Mouse (Mus musculus) mesoderm, embryonic 11.5 days (tissue): Measurements from ENCODE around the gene Mrgpra2b.
"Not testable (repeated sequence)": the region's sequence is repeated elsewhere in the genome, so short reads cannot be mapped to it uniquely, and the experiment has no call there.

Experiments
- DNase-seq: peaks from one replicate; pipeline ENCODE4 v3.0.0-alpha.2; 2012; ENCODE audit warnings: low read depth, low spot score

Gene Mrgpra2b

DNA sequence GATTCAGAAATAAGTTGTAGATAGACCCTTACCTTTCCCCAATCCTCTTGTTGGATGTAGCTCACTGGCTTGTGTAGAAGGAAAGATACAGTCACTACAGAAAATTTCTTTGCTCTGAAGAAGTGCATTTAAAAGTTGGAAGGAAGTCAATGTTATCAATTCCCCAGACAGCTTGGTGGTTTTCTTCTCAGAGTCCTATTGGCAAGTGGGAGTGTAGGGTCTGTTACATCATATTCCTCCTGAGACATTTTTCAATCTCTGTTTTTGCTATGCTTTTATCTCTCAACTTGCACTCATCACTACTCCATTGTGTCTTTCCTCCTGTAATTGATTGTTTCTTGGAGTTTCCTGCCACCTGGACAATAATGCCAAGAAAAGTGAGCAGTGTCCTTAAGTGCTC is at the start of gene Mrgpra2b:
TSS of gene Mrgpra2b (minus strand) at position 101 of the 400 bp plus-strand sequence.
- DNase-seq, result no peak

DNA sequence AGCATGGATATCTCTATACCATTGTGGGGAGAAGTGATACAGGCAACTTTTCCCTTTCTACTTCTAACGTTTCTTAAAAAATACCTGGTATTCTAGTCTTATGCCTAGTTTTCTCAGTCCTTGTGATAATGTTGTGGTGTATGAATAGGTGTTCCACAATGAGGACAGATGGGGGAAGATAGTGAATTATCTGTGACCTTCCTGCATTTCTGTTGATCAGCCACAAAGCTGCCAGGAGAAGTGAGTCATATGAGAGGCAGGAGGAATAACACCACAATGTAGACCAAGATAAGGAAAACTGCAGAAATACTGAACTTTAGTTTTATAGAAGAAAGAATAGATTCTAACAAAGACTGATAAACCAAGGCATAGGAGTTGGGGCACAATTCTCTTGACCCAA is 12.3 kb downstream of the Mrgpra2b start:
- no peak for DNase-seq

GRCm38 (mm10) chr7:47515050-47515449 is 13.6 kb downstream of the Mrgpra2b start:
- DNase-seq, result no peak

DNA sequence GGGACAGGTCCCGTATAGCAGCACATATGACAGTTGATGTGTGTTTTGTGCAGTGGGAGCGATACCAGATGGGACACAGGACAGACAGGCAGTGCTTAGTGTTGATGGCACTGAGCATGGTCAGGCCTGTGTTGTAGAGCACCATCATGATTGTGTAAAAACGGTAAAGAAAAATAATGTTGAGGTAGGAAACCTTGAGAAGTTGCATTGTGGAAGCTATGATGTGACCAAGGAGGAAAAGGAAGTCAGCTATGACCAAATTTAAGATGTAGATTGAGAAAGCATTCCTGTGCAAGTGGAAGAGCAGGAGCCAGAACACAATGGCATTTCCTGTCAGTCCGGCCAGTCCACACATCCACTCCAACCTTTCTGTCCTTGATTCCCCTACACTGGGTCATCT is 25.7 kb downstream of the Mrgpra2b start:
- DNase-seq, result no peak

DNA sequence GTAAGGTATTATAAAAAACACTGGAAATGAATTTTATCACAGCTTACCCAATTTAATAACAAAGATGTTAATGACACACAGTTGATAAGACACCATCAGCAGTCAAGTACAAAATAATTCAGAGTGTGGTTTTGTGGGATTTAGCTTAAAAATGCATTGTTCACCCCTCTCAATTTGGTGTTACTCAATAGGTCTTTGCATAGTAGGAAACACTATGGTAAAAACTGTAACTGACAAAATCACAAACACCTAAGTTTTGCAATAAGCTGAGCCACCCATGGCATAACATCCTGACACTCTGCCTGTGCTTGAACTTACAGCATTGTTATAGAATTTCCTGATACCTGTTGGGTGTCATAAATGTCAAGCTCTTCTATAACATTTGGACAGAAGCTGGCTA is 37.4 kb downstream of the Mrgpra2b start:
- DNase-seq, result not testable (repeated sequence)

GRCm38 (mm10) chr7:47489438-47489837 is 39.2 kb downstream of the Mrgpra2b start:
- DNase-seq, result not testable (repeated sequence)

- not testable (repeated sequence) for DNase-seq
Measured at GRCm38 (mm10) chr7:47483181-47483580, 45.5 kb downstream of the Mrgpra2b start.

DNA sequence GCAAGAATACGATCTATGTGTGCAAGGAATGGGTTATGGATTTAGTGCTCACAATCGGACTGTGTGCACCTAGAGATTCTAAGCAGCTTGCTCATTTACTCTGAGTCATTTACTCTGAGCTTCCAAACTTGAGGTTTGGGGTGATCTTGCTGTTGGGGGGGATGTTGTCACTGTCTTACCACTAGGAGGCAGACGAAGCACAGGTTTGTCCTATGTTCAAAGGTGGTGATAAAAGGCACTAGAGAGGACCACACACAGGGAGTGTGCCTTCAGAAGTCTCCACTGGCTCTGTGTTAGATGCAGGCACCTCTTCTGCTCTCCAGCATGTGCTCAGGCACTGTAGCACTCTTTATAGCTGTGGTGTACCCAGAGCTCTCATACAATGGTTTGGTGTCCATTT is 54.8 kb downstream of the Mrgpra2b start:
- not testable (repeated sequence) for DNase-seq

DNA sequence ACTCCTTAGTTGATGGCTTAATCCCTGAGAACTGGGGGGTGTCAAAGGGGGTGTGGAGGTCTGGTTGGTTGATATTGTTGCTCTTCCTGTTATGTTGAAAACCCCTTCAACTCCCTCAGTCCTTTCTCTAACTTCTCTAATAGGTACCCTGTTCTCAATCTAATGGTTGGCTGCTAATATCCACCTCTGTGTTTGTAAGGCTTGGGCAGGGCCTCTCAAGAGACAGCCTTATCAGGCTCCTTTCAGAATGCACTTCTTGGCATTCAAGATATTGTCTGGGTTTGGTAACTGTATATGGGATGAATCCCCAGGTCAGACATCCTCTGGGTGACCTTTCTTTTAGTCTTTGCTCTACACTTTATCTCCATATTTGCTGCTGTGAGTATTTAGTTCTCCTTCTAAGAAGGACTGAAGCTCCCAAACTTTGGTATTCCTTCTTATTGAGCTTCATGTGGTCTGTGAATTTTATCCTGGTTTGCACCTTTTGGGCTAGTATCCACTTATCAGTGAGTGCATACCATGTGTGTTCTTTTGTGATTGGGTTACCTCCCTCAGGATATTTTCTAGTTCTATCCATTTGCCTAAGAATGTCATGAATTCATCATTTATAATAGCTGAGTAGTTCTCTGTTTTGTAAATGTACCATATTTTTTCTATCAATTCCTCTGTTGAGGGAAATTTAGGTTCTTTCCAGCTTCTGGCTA is 63.2 kb downstream of the Mrgpra2b start:
- DNase-seq, result not testable (repeated sequence)

- not testable (repeated sequence) for DNase-seq
Measured at GRCm38 (mm10) chr7:47452015-47452414, 76.6 kb downstream of the Mrgpra2b start, which contains the start of gene Mrgpra2a. Gene Mrgpra2a (minus strand): TSS chr7:47452139.

- not testable (repeated sequence) for DNase-seq
Measured at GRCm38 (mm10) chr7:47445729-47446128, 82.9 kb downstream of the Mrgpra2b start.

DNA sequence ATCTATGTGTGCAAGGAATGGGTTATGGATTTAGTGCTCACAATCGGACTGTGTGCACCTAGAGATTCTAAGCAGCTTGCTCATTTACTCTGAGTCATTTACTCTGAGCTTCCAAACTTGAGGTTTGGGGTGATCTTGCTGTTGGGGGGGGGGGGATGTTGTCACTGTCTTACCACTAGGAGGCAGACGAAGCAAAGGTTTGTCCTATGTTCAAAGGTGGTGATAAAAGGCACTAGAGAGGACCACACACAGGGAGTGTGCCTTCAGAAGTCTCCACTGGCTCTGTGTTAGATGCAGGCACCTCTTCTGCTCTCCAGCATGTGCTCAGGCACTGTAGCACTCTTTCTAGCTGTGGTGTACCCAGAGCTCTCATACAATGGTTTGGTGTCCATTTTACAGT is 92.2 kb downstream of the Mrgpra2b start:
- DNase-seq, result not testable (repeated sequence)

DNA sequence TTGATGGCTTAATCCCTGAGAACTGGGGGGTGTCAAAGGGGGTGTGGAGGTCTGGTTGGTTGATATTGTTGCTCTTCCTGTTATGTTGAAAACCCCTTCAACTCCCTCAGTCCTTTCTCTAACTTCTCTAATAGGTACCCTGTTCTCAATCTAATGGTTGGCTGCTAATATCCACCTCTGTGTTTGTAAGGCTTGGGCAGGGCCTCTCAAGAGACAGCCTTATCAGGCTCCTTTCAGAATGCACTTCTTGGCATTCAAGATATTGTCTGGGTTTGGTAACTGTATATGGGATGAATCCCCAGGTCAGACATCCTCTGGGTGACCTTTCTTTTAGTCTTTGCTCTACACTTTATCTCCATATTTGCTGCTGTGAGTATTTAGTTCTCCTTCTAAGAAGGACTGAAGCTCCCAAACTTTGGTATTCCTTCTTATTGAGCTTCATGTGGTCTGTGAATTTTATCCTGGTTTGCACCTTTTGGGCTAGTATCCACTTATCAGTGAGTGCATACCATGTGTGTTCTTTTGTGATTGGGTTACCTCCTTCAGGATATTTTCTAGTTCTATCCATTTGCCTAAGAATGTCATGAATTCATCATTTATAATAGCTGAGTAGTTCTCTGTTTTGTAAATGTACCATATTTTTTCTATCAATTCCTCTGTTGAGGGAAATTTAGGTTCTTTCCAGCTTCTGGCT is 100.7 kb downstream of the Mrgpra2b start:
- not testable (repeated sequence) for DNase-seq
